Mouse (Mus musculus): ENCODE results near the gene Ushbp1.
A peak's percentile ranks its signal among the peaks of the same experiment; 100 is the strongest.

DNA sequence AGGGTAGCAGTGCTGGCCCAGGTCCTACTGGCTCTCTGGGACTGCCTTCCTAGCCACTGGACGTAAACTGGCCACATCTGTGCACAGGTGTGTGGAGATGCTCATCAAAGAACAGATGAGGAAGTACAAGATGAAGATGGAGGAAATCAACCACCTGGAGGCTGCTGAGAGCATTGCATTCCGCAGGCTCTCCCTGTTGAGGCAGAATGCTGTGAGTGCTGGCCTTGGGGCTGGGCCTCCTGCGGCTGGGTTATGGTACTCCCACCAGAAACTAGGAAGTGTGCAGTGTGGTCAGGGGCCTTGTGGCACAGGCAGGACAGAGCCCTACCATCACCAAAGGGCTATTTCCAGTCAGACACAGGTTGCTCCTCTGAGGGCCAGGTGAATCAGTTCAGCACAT lies 37.6 kb downstream of the Ushbp1 start:
- no peak for TF ChIP-seq EP300 (IDR thresholded peaks at IDR 0.05; ENCODE audit: low read depth)
- TF ChIP-seq CTCF (IDR thresholded peaks at IDR 0.05; ENCODE audit: low read depth): peak; percentile 14; the same call in 1 of the 2 replicates

Data from liver, postnatal 0 days (tissue).